Mouse (Mus musculus) heart, embryonic 16.5 days (tissue): ENCODE measurements around the gene Otop2. TPM values are rescaled to one million over a fixed set of nuclear protein-coding genes. Genes with fewer than 3 reads are reported as not detected.
A peak's percentile ranks its signal among the peaks of the same experiment; 100 is the strongest.

Source experiments
- ATAC-seq: fragments of 200-750 bp; cut with Nextera tagmentation; replicated peaks from 2 replicates; pipeline ENCODE4 v1.8.0; 2017; ENCODE audit warnings: moderate number of reproducible peaks; ENCODE audit not compliant: insufficient read depth, low FRiP score; ENCODE audit errors: extremely low read depth
- H3K27ac ChIP-seq: fragments of 300-500 bp; sonication (generic); 2 replicates; pipeline ENCODE4 v1.5.1; 2014; ENCODE audit warnings: mild to moderate bottlenecking, low read length, control low read depth, moderate library complexity
- H3K27me3 ChIP-seq: fragments of 300-500 bp; sonication (generic); 2 replicates; pipeline ENCODE4 v1.6.1; 2014; ENCODE audit warnings: low read length, mixed read lengths; ENCODE audit not compliant: control insufficient read depth, insufficient read depth
- H3K36me3 ChIP-seq: fragments of 300-500 bp; sonication (generic); 2 replicates; pipeline ENCODE4 v1.6.1; 2014; ENCODE audit not compliant: control insufficient read depth, insufficient read depth
- H3K4me1 ChIP-seq: fragments of 300-500 bp; sonication (generic); 2 replicates; pipeline ENCODE4 v1.6.1; 2014; ENCODE audit warnings: low read length, mixed read lengths; ENCODE audit not compliant: control insufficient read depth, insufficient read depth
- H3K4me2 ChIP-seq: fragments of 300-500 bp; sonication (generic); 2 replicates; pipeline ENCODE4 v1.6.1; 2014; ENCODE audit warnings: low read depth, mild to moderate bottlenecking, control low read depth, low read length
- H3K4me3 ChIP-seq: fragments of 300-500 bp; sonication (generic); 2 replicates; pipeline ENCODE4 v1.5.1; 2014; ENCODE audit warnings: mild to moderate bottlenecking, control low read depth, low read length
- H3K9ac ChIP-seq: fragments of 300-500 bp; sonication (generic); 2 replicates; pipeline ENCODE4 v1.6.1; 2014; ENCODE audit warnings: low read length, control low read depth
- H3K9me3 ChIP-seq: fragments of 300-500 bp; sonication (generic); replicated peaks from 2 replicates; pipeline ENCODE4 v1.6.1; 2016; ENCODE audit warnings: low read length; ENCODE audit not compliant: control insufficient read depth
- WGBS: fragments of 180-500 bp; shearing (Covaris S2); extraction: QIAGEN DNeasy Blood & Tissue Kit; methylation state at CpG from one replicate; pipeline ENCODE4 v1.1.7; 2014; 5-methylcytosine and 5-hydroxymethylcytosine counted together
- polyA plus RNA-seq: library from polyadenylated mRNA; unstranded; fragments of >200 nt; fragmentation: Nextera tagmentation; extraction: Ambion mirVana; gene quantifications from 2 replicates; pipeline ENCODE4 v1.2.1, GENCODE M21; 2015

The Otop2 gene
- polyA plus RNA-seq, 1 experiment from 2014 or later: not detected

- Histone ChIP-seq H3K4me1 (peaks cover 14% of the 10 kb centered on the region), H3K9ac (peak overlapping the region; percentile 50), H3K36me3 (no peaks in the 10 kb centered on the region), H3K27ac (peak overlapping the region; percentile 6), H3K4me3 (peak overlapping the region; percentile 47), H3K27me3 (peaks cover 27% of the 10 kb centered on the region), H3K4me2 (peak overlapping the region; percentile 71), H3K9me3 (peaks cover 2% of the 10 kb centered on the region; the same call in 1 of the 2 replicates)
- WGBS: 1% methylated on average over 30 of the region's 30 CpGs
- peak; percentile 63 for ATAC-seq
Measured at GRCm38 (mm10) chr11:115373805-115374694, 67.1 kb downstream of the Otop2 start.

- H3K9ac ChIP-seq: peak overlapping the region; percentile 50
- H3K27ac ChIP-seq: peak overlapping the region; percentile 6
- H3K4me2 ChIP-seq: peak overlapping the region; percentile 71
- ATAC-seq: no peak; the same call in 1 of the 2 replicates
- WGBS: 45% methylated on average over 12 of the region's 12 CpGs
- peak overlapping the region; percentile 47 for H3K4me3 ChIP-seq
- peaks cover 2% of the 10 kb centered on the region; the same call in 1 of the 2 replicates for H3K9me3 ChIP-seq
- peaks cover 14% of the 10 kb centered on the region for H3K4me1 ChIP-seq
- H3K36me3 ChIP-seq: no peaks in the 10 kb centered on the region
- H3K27me3 ChIP-seq: peaks cover 24% of the 10 kb centered on the region
Measured at GRCm38 (mm10) chr11:115374695-115375425, 67.9 kb downstream of the Otop2 start.

- Histone ChIP-seq H3K4me2 (no peak overlapping the region), H3K27ac (no peak overlapping the region), H3K36me3 (no peaks in the 10 kb centered on the region), H3K9me3 (peaks cover 2% of the 10 kb centered on the region; the same call in 1 of the 2 replicates), H3K9ac (no peak overlapping the region), H3K27me3 (peaks cover 11% of the 10 kb centered on the region), H3K4me3 (no peak overlapping the region), H3K4me1 (peaks cover 18% of the 10 kb centered on the region)
- 56% methylated on average over 7 of the region's 7 CpGs for WGBS
- ATAC-seq: no peak
Measured at GRCm38 (mm10) chr11:115376722-115377121, 69.8 kb downstream of the Otop2 start.

- ATAC-seq: no peak
- no peak overlapping the region for H3K27ac ChIP-seq
- WGBS: 80% methylated on average over 4 of the region's 4 CpGs
- peaks cover 2% of the 10 kb centered on the region; the same call in 1 of the 2 replicates for H3K9me3 ChIP-seq
- peaks cover 10% of the 10 kb centered on the region; the same call in 1 of the 2 replicates for H3K27me3 ChIP-seq
- peaks cover 18% of the 10 kb centered on the region for H3K4me1 ChIP-seq
- no peak overlapping the region for H3K4me2 ChIP-seq
- no peaks in the 10 kb centered on the region for H3K36me3 ChIP-seq
- no peak overlapping the region for H3K9ac ChIP-seq
- no peak overlapping the region for H3K4me3 ChIP-seq
Measured at GRCm38 (mm10) chr11:115377254-115377653, 70.3 kb downstream of the Otop2 start.

GRCm38 (mm10) chr11:115377854-115378253 is 70.9 kb downstream of the Otop2 start:
- ATAC-seq: no peak
- Histone ChIP-seq H3K27ac (no peak overlapping the region), H3K9me3 (peaks cover 2% of the 10 kb centered on the region; the same call in 1 of the 2 replicates), H3K4me2 (no peak overlapping the region), H3K4me1 (peaks cover 24% of the 10 kb centered on the region), H3K27me3 (peaks cover 7% of the 10 kb centered on the region; the same call in 1 of the 2 replicates), H3K36me3 (no peaks in the 10 kb centered on the region), H3K4me3 (no peak overlapping the region), H3K9ac (no peak overlapping the region)
- 83% methylated on average over 7 of the region's 7 CpGs for WGBS

- no peaks in the 10 kb centered on the region for H3K36me3 ChIP-seq
- no peak for ATAC-seq
- peaks cover 2% of the 10 kb centered on the region; the same call in 1 of the 2 replicates for H3K9me3 ChIP-seq
- peak overlapping the region; percentile 83 for H3K4me3 ChIP-seq
- peak overlapping the region; percentile 60; the same call in 1 of the 2 replicates for H3K9ac ChIP-seq
- H3K4me1 ChIP-seq: peaks cover 26% of the 10 kb centered on the region
- 17% methylated on average over 9 of the region's 9 CpGs for WGBS
- peak overlapping the region; percentile 91 for H3K4me2 ChIP-seq
- H3K27ac ChIP-seq: peak overlapping the region; percentile 66
- no peaks in the 10 kb centered on the region; the same call in 1 of the 2 replicates for H3K27me3 ChIP-seq
Measured at GRCm38 (mm10) chr11:115381276-115381675, 74.3 kb downstream of the Otop2 start.

Other genes starting within 250 kb of the Otop2 start
- gene Cd300e, start 245.0 kb upstream of the Otop2 start, polyA plus RNA-seq: not detected in 2 replicates
- gene Rab37, start 215.7 kb upstream of the Otop2 start, polyA plus RNA-seq: 1.8 and 3.7 TPM in 2 replicates
- 0.72 and 0.87 TPM in 2 replicates for gene Cd300lf, start 173.2 kb upstream of the Otop2 start, polyA plus RNA-seq
- gene Slc9a3r1, start 143.8 kb upstream of the Otop2 start, polyA plus RNA-seq: 34.2 and 51.7 TPM in 2 replicates
- gene Tmem104, start 119.7 kb upstream of the Otop2 start, polyA plus RNA-seq: 6.6 and 7.1 TPM in 2 replicates
- 18.6 and 20.8 TPM in 2 replicates for gene Nat9, start 119.3 kb upstream of the Otop2 start, polyA plus RNA-seq
- 0.07 and 0.21 TPM in 2 replicates for gene Grin2c, start 39.9 kb upstream of the Otop2 start, polyA plus RNA-seq
- gene Fdxr, start 30.1 kb upstream of the Otop2 start, polyA plus RNA-seq: 14.2 and 14.7 TPM in 2 replicates
- 0.59 and 0.74 TPM in 2 replicates for gene Fads6, start 9.5 kb upstream of the Otop2 start, polyA plus RNA-seq
- gene Ush1g, start 14.9 kb downstream of the Otop2 start, polyA plus RNA-seq: 0.26 and 0.32 TPM in 2 replicates
- not detected in 2 replicates for gene Otop3, start 27.6 kb downstream of the Otop2 start, polyA plus RNA-seq
- gene Hid1, start 60.6 kb downstream of the Otop2 start, polyA plus RNA-seq: 8.5 and 9.2 TPM in 2 replicates
- gene Cdr2l, start 74.8 kb downstream of the Otop2 start, polyA plus RNA-seq: 7.0 and 7.5 TPM in 2 replicates
- gene Mrpl58, start 96.6 kb downstream of the Otop2 start, polyA plus RNA-seq: 175 and 179 TPM in 2 replicates
- 1,945 and 2,019 TPM in 2 replicates for gene Atp5h, start 112.8 kb downstream of the Otop2 start, polyA plus RNA-seq
- 3.9 and 12.6 TPM in 2 replicates for gene Kctd2, start 113.0 kb downstream of the Otop2 start, polyA plus RNA-seq
- gene Trim80, start 133.4 kb downstream of the Otop2 start, polyA plus RNA-seq: 0.12 and 0.14 TPM in 2 replicates
- gene Slc16a5, start 155.3 kb downstream of the Otop2 start, polyA plus RNA-seq: 4.1 and 12.9 TPM in 2 replicates
- gene Armc7, start 168.5 kb downstream of the Otop2 start, polyA plus RNA-seq: 5.4 and 6.2 TPM in 2 replicates
- 60.1 and 64.9 TPM in 2 replicates for gene Nt5c, start 184.7 kb downstream of the Otop2 start, polyA plus RNA-seq
- 523 and 525 TPM in 2 replicates for gene Jpt1, start 207.2 kb downstream of the Otop2 start, polyA plus RNA-seq
- gene Sumo2, start 229.1 kb downstream of the Otop2 start, polyA plus RNA-seq: 556 and 599 TPM in 2 replicates